Mouse (Mus musculus) hindbrain, postnatal 0 days (tissue): ENCODE measurements at regions not wholly inside any gene's neighbourhood (a gene's known extent, or its start where the extent isn't known, plus 50 kb on each side); places are given as distances from the start of the nearest gene placed in this dataset.

Source experiments
- ATAC-seq: fragments of 200-750 bp; cut with Nextera tagmentation; 2 replicates; pipeline ENCODE4 v1.8.0; 2017; ENCODE audit warnings: mild to moderate bottlenecking, moderate TSS enrichment, moderate library complexity
- DNase-seq: peaks from one replicate; pipeline ENCODE4 v3.0.0-alpha.2; 2015; ENCODE audit warnings: low spot score
- H3K27ac ChIP-seq: fragments of 300-500 bp; sonication (generic); 2 replicates; pipeline ENCODE4 v1.5.1; 2014; ENCODE audit warnings: mild to moderate bottlenecking
- H3K27me3 ChIP-seq: fragments of 300-500 bp; sonication (generic); 2 replicates; pipeline ENCODE4 v1.6.1; 2014; ENCODE audit warnings: low read length, mixed read lengths; ENCODE audit not compliant: insufficient read depth
- H3K36me3 ChIP-seq: fragments of 300-500 bp; sonication (generic); 2 replicates; pipeline ENCODE4 v1.6.1; 2014; ENCODE audit warnings: low read length, mixed read lengths; ENCODE audit not compliant: insufficient read depth
- H3K4me1 ChIP-seq: fragments of 300-500 bp; sonication (generic); 2 replicates; pipeline ENCODE4 v1.6.1; 2014; ENCODE audit warnings: antibody characterized with exemption, low read length, mixed read lengths; ENCODE audit not compliant: insufficient read depth
- H3K4me2 ChIP-seq: fragments of 300-500 bp; sonication (generic); 2 replicates; pipeline ENCODE4 v1.6.1; 2014; ENCODE audit warnings: low read depth, mild to moderate bottlenecking, low read length, moderate library complexity, mixed read lengths
- H3K4me3 ChIP-seq: fragments of 300-500 bp; sonication (generic); 2 replicates; pipeline ENCODE4 v1.5.1; 2014; ENCODE audit warnings: low read length
- H3K9ac ChIP-seq: fragments of 300-500 bp; sonication (generic); replicated peaks from 2 replicates; pipeline ENCODE4 v1.6.1; 2014; ENCODE audit warnings: mild to moderate bottlenecking, low read length, moderate library complexity, mixed read lengths
- H3K9me3 ChIP-seq: fragments of 300-500 bp; sonication (generic); 2 replicates; pipeline ENCODE4 v1.6.1; 2016; ENCODE audit warnings: low read length, mixed read lengths
- CTCF ChIP-seq: IDR thresholded peaks from 2 replicates; pipeline ENCODE4 v1.5.1; 2016; ENCODE audit warnings: antibody characterized with exemption, control low read depth, low read depth
- WGBS: fragments of 180-500 bp; shearing (Covaris S2); extraction: QIAGEN DNeasy Blood & Tissue Kit; methylation state at CpG from one replicate; pipeline ENCODE4 v1.1.7; 2014; 5-methylcytosine and 5-hydroxymethylcytosine counted together

DNA sequence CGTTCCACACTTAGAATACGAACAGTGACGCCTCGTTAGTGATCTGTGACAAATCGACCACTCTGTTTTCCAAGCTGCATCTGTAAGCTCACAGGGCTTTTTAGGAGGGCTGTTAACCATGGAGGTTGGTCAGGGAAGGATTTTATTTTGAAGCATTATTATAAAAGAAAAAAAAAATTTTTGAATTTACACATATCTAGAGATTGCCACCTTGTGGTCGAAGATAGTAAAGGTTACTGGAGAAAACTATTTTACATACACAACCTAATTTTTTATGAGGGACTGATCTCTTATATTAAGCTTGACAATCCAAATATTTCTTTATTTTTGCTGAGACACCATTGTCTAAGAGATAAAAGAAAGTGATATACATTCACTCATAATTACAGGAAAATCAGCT is 937.2 kb downstream of the Sorcs1 start:
- no peaks in the 10 kb centered on the region for H3K36me3 ChIP-seq
- no peak overlapping the region for H3K27ac ChIP-seq
- H3K4me1 ChIP-seq, result no peaks in the 10 kb centered on the region; the same call in 1 of the 2 replicates
- 70% methylated on average over 6 of the region's 6 CpGs for WGBS
- peak; percentile 51 for TF ChIP-seq CTCF
- H3K9ac ChIP-seq, result no peak overlapping the region
- ATAC-seq, result no peak
- H3K9me3 ChIP-seq, result no peaks in the 10 kb centered on the region
- H3K4me3 ChIP-seq, result no peak overlapping the region
- no peaks in the 10 kb centered on the region for H3K27me3 ChIP-seq
- peak; percentile 76 for DNase-seq
- H3K4me2 ChIP-seq, result no peak overlapping the region

DNA sequence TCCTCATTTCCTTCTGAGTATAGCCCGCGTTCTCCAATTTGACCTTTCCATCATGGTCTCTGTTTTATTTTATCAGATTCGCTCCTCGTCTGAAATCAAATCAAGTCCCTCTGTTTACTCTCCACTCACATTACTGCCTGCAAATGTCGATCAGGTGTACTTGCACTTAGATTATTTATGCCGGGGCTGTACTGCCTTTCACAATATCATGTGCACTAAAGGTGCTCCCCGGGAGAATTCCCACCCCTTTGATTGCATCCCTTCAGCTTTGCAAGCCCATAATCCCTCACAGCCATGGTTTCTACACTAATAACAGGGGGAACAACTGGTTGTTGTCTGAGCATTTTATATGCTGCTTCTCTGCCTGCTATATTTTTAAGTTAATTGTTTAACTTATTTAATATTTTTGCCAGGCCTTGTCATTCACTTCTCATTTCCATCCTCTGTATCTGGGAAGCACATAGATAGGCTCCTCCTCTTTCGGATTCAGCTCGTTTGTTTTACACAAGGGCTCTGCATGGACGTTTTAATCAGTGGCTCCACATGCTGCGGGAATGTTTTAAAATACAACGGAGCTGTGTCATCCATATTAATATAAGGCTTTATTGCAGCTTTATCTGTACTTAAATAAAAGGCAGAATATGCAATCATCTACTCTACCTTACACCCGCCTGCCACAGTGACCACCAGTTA is 938.8 kb downstream of the Sorcs1 start:
- Histone ChIP-seq H3K9ac (no peak overlapping the region), H3K27me3 (no peaks in the 10 kb centered on the region), H3K9me3 (no peaks in the 10 kb centered on the region), H3K36me3 (no peaks in the 10 kb centered on the region), H3K4me1 (no peaks in the 10 kb centered on the region; the same call in 1 of the 2 replicates), H3K27ac (no peak overlapping the region), H3K4me3 (no peak overlapping the region), H3K4me2 (no peak overlapping the region)
- ATAC-seq (no peak), DNase-seq (no peak)
- TF ChIP-seq CTCF, result no peak
- WGBS, result 34% methylated on average over 13 of the region's 13 CpGs

DNA sequence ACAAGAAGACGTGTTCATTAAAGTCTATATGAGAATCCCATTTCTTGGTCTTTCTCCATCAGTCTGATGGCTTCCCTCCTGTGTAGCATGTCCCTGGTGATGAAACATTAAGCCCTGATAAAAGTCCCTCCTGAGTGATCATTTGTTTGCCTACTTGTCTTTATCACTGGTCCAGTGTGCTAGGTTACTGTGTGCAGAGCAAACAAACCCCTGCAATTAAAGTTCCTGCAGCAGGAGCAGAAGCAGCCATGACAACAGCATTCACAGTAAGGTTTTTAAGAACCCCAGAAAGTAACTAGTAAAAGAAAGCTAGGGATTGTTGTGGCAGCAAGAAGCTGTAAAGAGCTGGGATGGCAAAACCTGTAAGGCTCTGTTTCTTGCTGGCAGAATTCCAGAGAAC is 980.8 kb downstream of the Sorcs1 start:
- Histone ChIP-seq H3K9me3 (no peaks in the 10 kb centered on the region), H3K36me3 (no peaks in the 10 kb centered on the region), H3K4me1 (no peaks in the 10 kb centered on the region), H3K4me3 (no peak overlapping the region), H3K9ac (no peak overlapping the region), H3K4me2 (no peak overlapping the region), H3K27me3 (no peaks in the 10 kb centered on the region), H3K27ac (no peak overlapping the region)
- no peak for TF ChIP-seq CTCF
- DNase-seq (peak; percentile 36), ATAC-seq (0 out of 2 replicates have a peak, but pooled peaks have one; percentile 21)
- WGBS, result 29% methylated on average over 1 of the region's 1 CpGs

DNA sequence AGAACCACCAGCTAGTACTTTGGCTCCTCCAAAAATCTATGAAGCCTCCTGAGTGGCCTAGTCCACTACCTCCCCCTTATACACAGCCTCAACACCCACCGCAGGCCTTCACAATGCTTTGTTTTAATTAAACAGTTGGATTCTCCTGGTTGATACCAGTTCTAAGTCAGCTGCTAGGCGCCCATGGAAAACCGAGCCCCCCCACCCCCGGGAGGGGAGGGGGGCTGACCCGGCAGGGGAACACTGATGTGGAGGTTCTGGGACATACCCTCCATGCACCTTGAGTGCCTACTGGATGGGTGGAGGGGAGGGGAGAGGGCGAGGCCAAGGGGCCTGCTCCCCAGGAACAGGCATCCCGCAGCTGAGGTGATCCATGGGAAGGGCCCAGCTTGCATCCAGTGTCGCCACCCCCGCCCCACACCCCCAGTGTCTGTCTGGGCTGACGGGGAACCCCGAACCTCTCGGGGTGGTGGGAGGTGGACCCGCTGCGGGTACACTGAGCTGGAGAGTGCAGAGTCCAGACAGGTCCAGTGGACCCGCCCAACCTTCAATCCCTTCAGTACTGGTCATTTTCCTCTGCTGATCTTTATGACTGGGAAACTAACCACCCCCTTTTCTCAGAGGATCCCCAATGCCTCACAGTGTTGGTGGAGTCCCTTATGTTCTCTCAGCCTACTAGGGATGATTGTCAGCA is 992.7 kb downstream of the Sorcs1 start:
- TF ChIP-seq CTCF, result no peak
- Histone ChIP-seq H3K4me3 (no peak overlapping the region), H3K9ac (no peak overlapping the region), H3K27me3 (no peaks in the 10 kb centered on the region), H3K27ac (no peak overlapping the region), H3K9me3 (no peaks in the 10 kb centered on the region), H3K4me2 (no peak overlapping the region), H3K4me1 (no peaks in the 10 kb centered on the region), H3K36me3 (no peaks in the 10 kb centered on the region)
- no peak for ATAC-seq
- no peak for DNase-seq
- WGBS, result 91% methylated on average over 15 of the region's 15 CpGs

DNA sequence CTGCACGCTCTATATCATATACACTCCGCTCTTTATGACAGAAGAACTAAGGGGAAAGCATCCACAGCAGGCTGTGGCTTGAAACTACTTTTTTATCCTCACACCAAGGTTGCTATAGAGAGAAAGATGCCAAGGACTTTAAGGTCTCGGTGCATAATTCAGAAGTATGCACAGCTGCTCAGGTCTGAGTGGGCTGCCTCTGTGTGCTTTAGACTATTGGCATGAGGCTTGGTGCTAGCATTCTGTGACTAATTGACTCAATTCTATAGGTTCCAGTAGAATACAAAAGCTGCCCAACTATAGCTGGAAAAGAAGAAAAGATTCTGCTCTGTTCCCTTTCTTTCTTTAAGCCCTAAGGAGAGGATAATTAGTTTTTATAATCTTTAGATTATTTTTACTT is 997.2 kb downstream of the Sorcs1 start:
- no peaks in the 10 kb centered on the region for H3K9me3 ChIP-seq
- ATAC-seq (no peak), DNase-seq (no peak)
- H3K4me1 ChIP-seq, result no peaks in the 10 kb centered on the region
- H3K27ac ChIP-seq, result no peak overlapping the region
- no peaks in the 10 kb centered on the region for H3K27me3 ChIP-seq
- H3K4me3 ChIP-seq, result no peak overlapping the region
- no peak overlapping the region for H3K4me2 ChIP-seq
- no peak overlapping the region for H3K9ac ChIP-seq
- 37% methylated on average over 3 of the region's 3 CpGs for WGBS
- no peaks in the 10 kb centered on the region for H3K36me3 ChIP-seq
- TF ChIP-seq CTCF, result no peak

DNA sequence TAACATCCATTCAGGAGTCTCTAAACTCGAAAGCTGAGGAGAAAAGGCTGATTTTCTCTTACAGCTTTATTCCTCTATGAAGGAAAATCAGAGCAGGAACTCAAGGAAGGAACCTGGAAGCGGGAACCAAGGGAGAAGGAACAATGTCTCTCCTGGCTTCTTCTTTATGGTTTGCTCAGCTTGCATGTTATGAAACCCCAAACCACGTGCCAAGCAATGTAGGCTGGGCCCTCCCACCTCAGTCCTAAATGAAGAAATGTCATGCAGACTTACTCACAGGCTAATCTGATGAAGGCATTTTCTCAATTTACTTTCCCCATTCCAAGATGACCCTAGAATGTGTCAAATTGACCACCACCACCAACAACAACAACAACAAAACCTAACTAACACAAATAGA is 998.4 kb downstream of the Sorcs1 start:
- ATAC-seq, result no peak
- Histone ChIP-seq H3K4me1 (no peaks in the 10 kb centered on the region), H3K9me3 (no peaks in the 10 kb centered on the region), H3K4me2 (no peak overlapping the region), H3K9ac (no peak overlapping the region), H3K27ac (no peak overlapping the region), H3K4me3 (no peak overlapping the region), H3K36me3 (no peaks in the 10 kb centered on the region), H3K27me3 (no peaks in the 10 kb centered on the region)
- no peak for DNase-seq
- 79% methylated on average over 3 of the region's 3 CpGs for WGBS
- no peak for TF ChIP-seq CTCF

DNA sequence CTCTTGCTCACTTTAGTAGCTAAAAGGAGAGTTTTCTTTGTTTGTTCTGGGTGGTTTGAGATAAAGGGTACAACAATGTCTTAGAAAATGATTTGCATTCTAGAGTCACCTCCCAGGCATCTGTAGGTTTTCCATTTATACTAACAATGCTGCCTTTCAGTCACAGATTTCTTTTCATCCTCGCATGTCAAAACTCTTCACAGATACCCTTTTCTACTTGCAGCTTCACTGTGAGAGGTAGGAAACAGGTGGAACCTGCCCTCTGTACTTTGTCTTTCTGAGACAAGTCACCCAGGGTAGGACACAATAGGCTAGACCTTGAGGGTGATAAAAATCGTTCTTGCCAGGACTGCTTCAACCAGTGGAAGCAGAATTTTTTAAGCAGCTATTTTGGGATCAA is 1002.5 kb downstream of the Sorcs1 start:
- Histone ChIP-seq H3K4me3 (no peak overlapping the region), H3K9me3 (no peaks in the 10 kb centered on the region), H3K36me3 (no peaks in the 10 kb centered on the region), H3K4me2 (no peak overlapping the region), H3K27me3 (no peaks in the 10 kb centered on the region), H3K27ac (no peak overlapping the region), H3K4me1 (no peaks in the 10 kb centered on the region), H3K9ac (no peak overlapping the region)
- TF ChIP-seq CTCF, result no peak
- DNase-seq, result no peak
- 20% methylated on average over 2 of the region's 2 CpGs for WGBS
- no peak for ATAC-seq
